Mouse (Mus musculus) intestine, postnatal 0 days (tissue): Measurements from ENCODE around the gene Gm10491. TPM values are rescaled to one million over a fixed set of nuclear protein-coding genes. Genes with fewer than 3 reads are reported as not detected.
A peak's percentile ranks its signal among the peaks of the same experiment; 100 is the strongest.

Experiments
- ATAC-seq: fragments of 200-750 bp; cut with Nextera tagmentation; 2 replicates; pipeline ENCODE4 v1.8.0; 2017; ENCODE audit warnings: mild to moderate bottlenecking, moderate TSS enrichment, moderate library complexity
- H3K27ac ChIP-seq: fragments of 300-500 bp; sonication (generic); 2 replicates; pipeline ENCODE4 v1.5.1; 2014; ENCODE audit warnings: mild to moderate bottlenecking, low read depth, low read length, moderate library complexity
- H3K27me3 ChIP-seq: fragments of 300-500 bp; sonication (generic); replicated peaks from 2 replicates; pipeline ENCODE4 v1.6.1; 2014; ENCODE audit warnings: low read length, mixed read lengths; ENCODE audit not compliant: control insufficient read depth, insufficient read depth
- H3K36me3 ChIP-seq: fragments of 300-500 bp; sonication (generic); 2 replicates; pipeline ENCODE4 v1.6.1; 2014; ENCODE audit warnings: mild to moderate bottlenecking, moderate library complexity; ENCODE audit not compliant: control insufficient read depth, insufficient read depth
- H3K4me1 ChIP-seq: fragments of 300-500 bp; sonication (generic); replicated peaks from 2 replicates; pipeline ENCODE4 v1.6.1; 2014; ENCODE audit warnings: antibody characterized with exemption, low read length, mixed read lengths; ENCODE audit not compliant: control insufficient read depth, insufficient read depth
- H3K4me2 ChIP-seq: fragments of 300-500 bp; sonication (generic); replicated peaks from 2 replicates; pipeline ENCODE4 v1.6.1; 2014; ENCODE audit warnings: low read depth, mild to moderate bottlenecking, moderate library complexity
- H3K4me3 ChIP-seq: fragments of 300-500 bp; sonication (generic); 2 replicates; pipeline ENCODE4 v1.5.1; 2014; ENCODE audit warnings: low read depth, low read length
- H3K9ac ChIP-seq: fragments of 300-500 bp; sonication (generic); 2 replicates; pipeline ENCODE4 v1.6.1; 2014; ENCODE audit warnings: mild to moderate bottlenecking, low read depth, low read length
- H3K9me3 ChIP-seq: fragments of 300-500 bp; sonication (generic); 2 replicates; pipeline ENCODE4 v1.6.1; 2016; ENCODE audit warnings: mixed run types; ENCODE audit not compliant: control insufficient read depth
- CTCF ChIP-seq: sonication (generic); IDR thresholded peaks from 2 replicates; pipeline ENCODE4 v1.5.1; 2016; ENCODE audit warnings: low read depth, mild to moderate bottlenecking, control low read depth, antibody characterized with exemption, moderate library complexity
- WGBS: fragments of 180-500 bp; shearing (Covaris S2); extraction: QIAGEN DNeasy Blood & Tissue Kit; methylation state at CpG from one replicate; pipeline ENCODE4 v1.1.7; 2014; 5-methylcytosine and 5-hydroxymethylcytosine counted together
- polyA plus RNA-seq: library from polyadenylated mRNA; unstranded; fragments of >200 nt; fragmentation: Nextera tagmentation; extraction: Ambion mirVana; gene quantifications from 2 replicates; pipeline ENCODE4 v1.2.1, GENCODE M21; 2015

The Gm10491 gene
- polyA plus RNA-seq, 1 experiment from 2014 or later: not detected

DNA sequence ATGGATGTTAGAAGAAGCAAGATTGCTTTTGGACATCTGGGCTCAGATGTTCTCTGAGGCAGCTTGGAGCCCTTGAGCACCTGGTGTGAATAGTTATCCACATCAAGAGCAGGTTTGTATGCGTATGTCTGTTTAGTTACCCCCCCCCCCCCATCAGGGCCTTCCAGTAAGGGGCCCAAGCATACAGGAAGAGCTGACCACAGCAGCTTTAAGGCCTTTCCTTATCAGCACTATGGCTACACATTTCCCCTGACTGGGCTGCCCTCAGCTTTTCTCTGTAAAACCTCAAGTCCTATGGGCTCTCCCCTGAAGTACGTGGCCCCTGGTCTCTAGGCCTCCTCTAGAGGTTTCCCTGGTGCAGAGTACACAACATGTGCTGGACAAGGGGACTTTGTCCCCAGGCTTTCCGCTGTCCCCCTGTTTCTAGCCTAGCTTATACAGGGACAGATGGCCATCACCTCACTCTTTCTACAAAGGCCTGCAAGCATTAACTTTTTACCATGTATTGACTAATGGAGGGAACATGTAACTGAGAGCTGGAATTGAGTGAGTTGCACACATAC is 48.4 kb downstream of the Gm10491 start:
- 60% methylated on average over 3 of the region's 3 CpGs for WGBS
- Histone ChIP-seq H3K36me3 (no peaks in the 10 kb centered on the region), H3K9ac (no peak overlapping the region), H3K9me3 (no peaks in the 10 kb centered on the region), H3K4me1 (no peaks in the 10 kb centered on the region), H3K27me3 (no peaks in the 10 kb centered on the region), H3K4me3 (no peak overlapping the region), H3K4me2 (no peak overlapping the region), H3K27ac (no peak overlapping the region)
- TF ChIP-seq CTCF: no peak
- ATAC-seq: peak; percentile 33

Other genes starting within 250 kb of the Gm10491 start
- gene Plp2, start 236.4 kb downstream of the Gm10491 start, polyA plus RNA-seq: 113 and 124 TPM in 2 replicates
- 1.4 and 1.6 TPM in 2 replicates for gene Magix, start 226.6 kb downstream of the Gm10491 start, polyA plus RNA-seq
- gene Gpkow, start 210.7 kb downstream of the Gm10491 start, polyA plus RNA-seq: 13.8 and 14.6 TPM in 2 replicates
- 19.3 and 19.5 TPM in 2 replicates for gene Wdr45, start 193.5 kb downstream of the Gm10491 start, polyA plus RNA-seq
- not detected in 2 replicates for gene Gm45208, start 185.6 kb downstream of the Gm10491 start, polyA plus RNA-seq
- gene Praf2, start 179.4 kb downstream of the Gm10491 start, polyA plus RNA-seq: 18.2 and 24.0 TPM in 2 replicates
- gene Ccdc120, start 156.9 kb downstream of the Gm10491 start, polyA plus RNA-seq: 20.7 and 22.2 TPM in 2 replicates
- gene Tfe3, start 145.3 kb downstream of the Gm10491 start, polyA plus RNA-seq: 15.3 and 16.2 TPM in 2 replicates
- gene Gripap1, start 118.1 kb downstream of the Gm10491 start, polyA plus RNA-seq: 17.6 and 22.2 TPM in 2 replicates
- 0.60 and 0.68 TPM in 2 replicates for gene Kcnd1, start 85.5 kb downstream of the Gm10491 start, polyA plus RNA-seq
- 21.0 and 22.8 TPM in 2 replicates for gene Otud5, start 66.5 kb downstream of the Gm10491 start, polyA plus RNA-seq
- gene Pim2, start 29.6 kb downstream of the Gm10491 start, polyA plus RNA-seq: 9.2 and 10.2 TPM in 2 replicates
- 24.3 and 27.0 TPM in 2 replicates for gene Slc35a2, start 23.8 kb downstream of the Gm10491 start, polyA plus RNA-seq
- 63.1 and 64.3 TPM in 2 replicates for gene Pqbp1, start 8.6 kb downstream of the Gm10491 start, polyA plus RNA-seq
- 106 and 109 TPM in 2 replicates for gene Timm17b, start 8.5 kb downstream of the Gm10491 start, polyA plus RNA-seq
- not detected in 2 replicates for gene Gm10490, start 1.7 kb upstream of the Gm10491 start, polyA plus RNA-seq
- gene Pcsk1n, start 12.0 kb upstream of the Gm10491 start, polyA plus RNA-seq: 17.5 and 18.0 TPM in 2 replicates
- not detected in 2 replicates for gene Eras, start 20.8 kb upstream of the Gm10491 start, polyA plus RNA-seq
- gene Hdac6, start 40.1 kb upstream of the Gm10491 start, polyA plus RNA-seq: 4.6 and 5.4 TPM in 2 replicates
- gene Gata1, start 70.2 kb upstream of the Gm10491 start, polyA plus RNA-seq: 0.08 TPM in 1 of 2 replicates, not detected in the other
- gene Glod5, start 110.7 kb upstream of the Gm10491 start, polyA plus RNA-seq: 39.5 and 41.4 TPM in 2 replicates
- 15.5 and 16.5 TPM in 2 replicates for gene Suv39h1, start 166.9 kb upstream of the Gm10491 start, polyA plus RNA-seq
- gene Was, start 182.7 kb upstream of the Gm10491 start, polyA plus RNA-seq: 0.34 and 0.48 TPM in 2 replicates
- gene Wdr13, start 225.1 kb upstream of the Gm10491 start, polyA plus RNA-seq: 10.1 and 13.6 TPM in 2 replicates
- 591 and 623 TPM in 2 replicates for gene Rbm3, start 238.0 kb upstream of the Gm10491 start, polyA plus RNA-seq